Mouse (Mus musculus): Measurements from ENCODE around the gene Aqp12.
"Not testable (repeated sequence)": the region's sequence is repeated elsewhere in the genome, so short reads cannot be mapped to it uniquely, and the experiment has no call there.

- TF ChIP-seq CTCF (IDR thresholded peaks at IDR 0.05; ENCODE audit: low read depth, low read length), result peak; percentile 14; the same call in 1 of the 2 replicates
- TF ChIP-seq POLR2A (IDR thresholded peaks at IDR 0.05; ENCODE audit: borderline replicate concordance, low read depth, low read length), result not testable (repeated sequence)
Observed at GRCm38 (mm10) chr1:92956571-92957335, 49.4 kb upstream of the Aqp12 start.
